Mouse (Mus musculus): ENCODE measurements at regions not wholly inside any gene's neighbourhood (a gene's known extent, or its start where the extent isn't known, plus 50 kb on each side); places are given as distances from the start of the nearest gene placed in this dataset.

- Histone ChIP-seq H3K4me1 (ENCODE audit: control insufficient read depth, insufficient read depth, low read length) (no peaks in the 10 kb centered on the region), H3K4me3 (replicated peaks; ENCODE audit: extremely low read depth, low read depth, low read length) (no peak overlapping the region)
- no peak for DNase-seq
- TF ChIP-seq CTCF (IDR thresholded peaks at IDR 0.05; ENCODE audit: insufficient read depth, low read length), result no peak
- TF ChIP-seq POLR2A (IDR thresholded peaks at IDR 0.05; ENCODE audit: borderline replicate concordance, extremely low read depth, low read depth, low read length), result no peak
- WGBS, result 89% methylated on average over 2 of the region's 2 CpGs
These were observed 98.8 kb upstream of the Plppr4 start for GRCm38 (mm10) chr3:117459507-117459906.

GRCm38 (mm10) chr3:117450559-117450958, 89.9 kb upstream of the Plppr4 start:
- WGBS, result 81% methylated on average over 7 of the region's 7 CpGs
- Histone ChIP-seq H3K4me1 (ENCODE audit: control insufficient read depth, insufficient read depth, low read length) (no peaks in the 10 kb centered on the region), H3K4me3 (replicated peaks; ENCODE audit: extremely low read depth, low read depth, low read length) (no peak overlapping the region)
- TF ChIP-seq CTCF (IDR thresholded peaks at IDR 0.05; ENCODE audit: insufficient read depth, low read length), result no peak
- TF ChIP-seq POLR2A (IDR thresholded peaks at IDR 0.05; ENCODE audit: borderline replicate concordance, extremely low read depth, low read depth, low read length), result no peak
- no peak for DNase-seq

GRCm38 (mm10) chr3:117441887-117442286, 81.2 kb upstream of the Plppr4 start:
- TF ChIP-seq POLR2A (IDR thresholded peaks at IDR 0.05; ENCODE audit: borderline replicate concordance, extremely low read depth, low read depth, low read length) (no peak), CTCF (IDR thresholded peaks at IDR 0.05; ENCODE audit: insufficient read depth, low read length) (no peak)
- Histone ChIP-seq H3K4me3 (replicated peaks; ENCODE audit: extremely low read depth, low read depth, low read length) (no peak overlapping the region), H3K4me1 (ENCODE audit: control insufficient read depth, insufficient read depth, low read length) (no peaks in the 10 kb centered on the region)
- no peak for DNase-seq
- WGBS, result 63% methylated on average over 3 of the region's 3 CpGs

GRCm38 (mm10) chr3:117440294-117440693, 79.6 kb upstream of the Plppr4 start:
- 23% methylated on average over 4 of the region's 4 CpGs for WGBS
- Histone ChIP-seq H3K4me1 (ENCODE audit: control insufficient read depth, insufficient read depth, low read length) (no peaks in the 10 kb centered on the region), H3K4me3 (replicated peaks; ENCODE audit: extremely low read depth, low read depth, low read length) (no peak overlapping the region)
- TF ChIP-seq CTCF (IDR thresholded peaks at IDR 0.05; ENCODE audit: insufficient read depth, low read length) (no peak), POLR2A (IDR thresholded peaks at IDR 0.05; ENCODE audit: borderline replicate concordance, extremely low read depth, low read depth, low read length) (no peak)
- no peak for DNase-seq

GRCm38 (mm10) chr3:117438473-117439114, 77.9 kb upstream of the Plppr4 start:
- WGBS, result 16% methylated on average over 11 of the region's 11 CpGs
- DNase-seq, result peak; percentile 48
- Histone ChIP-seq H3K4me1 (ENCODE audit: control insufficient read depth, insufficient read depth, low read length) (no peaks in the 10 kb centered on the region), H3K4me3 (replicated peaks; ENCODE audit: extremely low read depth, low read depth, low read length) (no peak overlapping the region)
- TF ChIP-seq POLR2A (IDR thresholded peaks at IDR 0.05; ENCODE audit: borderline replicate concordance, extremely low read depth, low read depth, low read length) (no peak), CTCF (IDR thresholded peaks at IDR 0.05; ENCODE audit: insufficient read depth, low read length) (peak; percentile 79)

- 58% methylated on average over 1 of the region's 1 CpGs for WGBS
- no peaks in the 10 kb centered on the region for H3K4me1 ChIP-seq (ENCODE audit: control insufficient read depth, insufficient read depth, low read length)
- no peak for DNase-seq
- TF ChIP-seq CTCF (IDR thresholded peaks at IDR 0.05; ENCODE audit: insufficient read depth, low read length) (no peak), POLR2A (IDR thresholded peaks at IDR 0.05; ENCODE audit: borderline replicate concordance, extremely low read depth, low read depth, low read length) (no peak)
- H3K4me3 ChIP-seq (replicated peaks; ENCODE audit: extremely low read depth, low read depth, low read length), result no peak overlapping the region
These were observed 63.9 kb upstream of the Plppr4 start for GRCm38 (mm10) chr3:117424526-117424925.

GRCm38 (mm10) chr3:117412896-117413747, 52.4 kb upstream of the Plppr4 start:
- H3K4me1 ChIP-seq (ENCODE audit: control insufficient read depth, insufficient read depth, low read length), result no peaks in the 10 kb centered on the region
- no peak for TF ChIP-seq POLR2A (IDR thresholded peaks at IDR 0.05; ENCODE audit: borderline replicate concordance, extremely low read depth, low read depth, low read length)
- no peak for TF ChIP-seq CTCF (IDR thresholded peaks at IDR 0.05; ENCODE audit: insufficient read depth, low read length)
- no peak for DNase-seq
- no peak overlapping the region for H3K4me3 ChIP-seq (replicated peaks; ENCODE audit: extremely low read depth, low read depth, low read length)
- 68% methylated on average over 4 of the region's 4 CpGs for WGBS
